Mouse (Mus musculus): ENCODE measurements at regions not wholly inside any gene's neighbourhood (a gene's known extent, or its start where the extent isn't known, plus 50 kb on each side); places are given as distances from the start of the nearest gene placed in this dataset.

- no peak for DNase-seq (ENCODE audit: low read depth in 1 of 2, low spot score in 2 of 2)
These were observed 241.3 kb upstream of the Maf start for GRCm38 (mm10) chr8:115948916-115949315.

GRCm38 (mm10) chr8:115948036-115948435 lies 240.4 kb upstream of the Maf start:
- no peak for DNase-seq (ENCODE audit: low read depth in 1 of 2, low spot score in 2 of 2)

- no peak for DNase-seq (ENCODE audit: low read depth in 1 of 2, low spot score in 2 of 2)
These were observed 235.3 kb upstream of the Maf start for GRCm38 (mm10) chr8:115942731-115943509.

GRCm38 (mm10) chr8:115929472-115930210 lies 222.0 kb upstream of the Maf start:
- no peak for DNase-seq (ENCODE audit: low read depth in 1 of 2, low spot score in 2 of 2)

GRCm38 (mm10) chr8:115921889-115922288 lies 214.3 kb upstream of the Maf start:
- no peak for DNase-seq (ENCODE audit: low read depth in 1 of 2, low spot score in 2 of 2)

- no peak for DNase-seq (ENCODE audit: low read depth in 1 of 2, low spot score in 2 of 2)
These were observed 199.1 kb upstream of the Maf start for GRCm38 (mm10) chr8:115906650-115907049.

GRCm38 (mm10) chr8:115903853-115904420 lies 196.3 kb upstream of the Maf start:
- DNase-seq (ENCODE audit: low read depth in 1 of 2, low spot score in 2 of 2): no peak

GRCm38 (mm10) chr8:115897521-115898178 lies 190.1 kb upstream of the Maf start:
- DNase-seq (ENCODE audit: low read depth in 1 of 2, low spot score in 2 of 2): no peak

GRCm38 (mm10) chr8:115897086-115897485 lies 189.5 kb upstream of the Maf start:
- DNase-seq (ENCODE audit: low read depth in 1 of 2, low spot score in 2 of 2): no peak

GRCm38 (mm10) chr8:115896066-115896465 lies 188.5 kb upstream of the Maf start:
- no peak for DNase-seq (ENCODE audit: low read depth in 1 of 2, low spot score in 2 of 2)

- no peak for DNase-seq (ENCODE audit: low read depth in 1 of 2, low spot score in 2 of 2)
These were observed 180.7 kb upstream of the Maf start for GRCm38 (mm10) chr8:115888278-115888677.

- DNase-seq (ENCODE audit: low read depth in 1 of 2, low spot score in 2 of 2): no peak
These were observed 177.6 kb upstream of the Maf start for GRCm38 (mm10) chr8:115885121-115885743.

- no peak for DNase-seq (ENCODE audit: low read depth in 1 of 2, low spot score in 2 of 2)
These were observed 176.2 kb upstream of the Maf start for GRCm38 (mm10) chr8:115883808-115884207.

- no peak for DNase-seq (ENCODE audit: low read depth in 1 of 2, low spot score in 2 of 2)
These were observed 174.3 kb upstream of the Maf start for GRCm38 (mm10) chr8:115881881-115882280.

- no peak for DNase-seq (ENCODE audit: low read depth in 1 of 2, low spot score in 2 of 2)
These were observed 167.2 kb upstream of the Maf start for GRCm38 (mm10) chr8:115874789-115875188.

- DNase-seq (ENCODE audit: low read depth in 1 of 2, low spot score in 2 of 2): no peak
These were observed 163.8 kb upstream of the Maf start for GRCm38 (mm10) chr8:115871381-115871780.

- DNase-seq (ENCODE audit: low read depth in 1 of 2, low spot score in 2 of 2): no peak
These were observed 153.8 kb upstream of the Maf start for GRCm38 (mm10) chr8:115861381-115861780.

GRCm38 (mm10) chr8:115859406-115859805 lies 151.8 kb upstream of the Maf start:
- no peak for DNase-seq (ENCODE audit: low read depth in 1 of 2, low spot score in 2 of 2)

- DNase-seq (ENCODE audit: low read depth in 1 of 2, low spot score in 2 of 2): no peak
These were observed 149.2 kb upstream of the Maf start for GRCm38 (mm10) chr8:115856816-115857215.

- no peak for DNase-seq (ENCODE audit: low read depth in 1 of 2, low spot score in 2 of 2)
These were observed 148.5 kb upstream of the Maf start for GRCm38 (mm10) chr8:115855934-115856629.

Data from monocyte, adult 2 months (primary cell).